Mouse (Mus musculus) neural tube, embryonic 15.5 days (tissue): ENCODE results near the gene Dgcr2. TPM values are rescaled to one million over a fixed set of nuclear protein-coding genes. Genes with fewer than 3 reads are reported as not detected.

ENCODE experiments used
- ATAC-seq: fragments of 200-750 bp; cut with Nextera tagmentation; 2 replicates; pipeline ENCODE4 v1.8.0; 2017; ENCODE audit warnings: mild to moderate bottlenecking, moderate TSS enrichment, moderate library complexity; ENCODE audit not compliant: low FRiP score
- H3K27ac ChIP-seq: fragments of 300-500 bp; sonication (generic); replicated peaks from 2 replicates; pipeline ENCODE4 v1.5.1; 2015; ENCODE audit warnings: mild to moderate bottlenecking, inconsistent platforms
- H3K27me3 ChIP-seq: fragments of 300-500 bp; sonication (generic); replicated peaks from 2 replicates; pipeline ENCODE4 v1.6.1; 2015; ENCODE audit warnings: inconsistent platforms
- H3K36me3 ChIP-seq: fragments of 300-500 bp; sonication (generic); 2 replicates; pipeline ENCODE4 v1.6.1; 2015; ENCODE audit warnings: inconsistent platforms
- H3K4me1 ChIP-seq: fragments of 300-500 bp; sonication (generic); 2 replicates; pipeline ENCODE4 v1.6.1; 2015; ENCODE audit warnings: inconsistent platforms
- H3K4me2 ChIP-seq: fragments of 300-500 bp; sonication (generic); 2 replicates; pipeline ENCODE4 v1.6.1; 2015; ENCODE audit warnings: inconsistent platforms, mild to moderate bottlenecking, moderate library complexity
- H3K4me3 ChIP-seq: fragments of 300-500 bp; sonication (generic); replicated peaks from 2 replicates; pipeline ENCODE4 v1.5.1; 2015; ENCODE audit warnings: mild to moderate bottlenecking, inconsistent platforms
- H3K9ac ChIP-seq: fragments of 300-500 bp; sonication (generic); replicated peaks from 2 replicates; pipeline ENCODE4 v1.6.1; 2015; ENCODE audit warnings: mild to moderate bottlenecking, inconsistent platforms
- H3K9me3 ChIP-seq: fragments of 300-500 bp; sonication (generic); replicated peaks from 2 replicates; pipeline ENCODE4 v1.6.1; 2016; ENCODE audit warnings: inconsistent platforms
- WGBS: fragments of 180-500 bp; shearing (Covaris S2); methylation state at CpG from one replicate; pipeline ENCODE4 v1.1.7; 2015; ENCODE audit warnings: mixed read lengths; 5-methylcytosine and 5-hydroxymethylcytosine counted together
- polyA plus RNA-seq: library from polyadenylated mRNA; unstranded; fragments of >200 nt; fragmentation: Nextera tagmentation; extraction: Ambion mirVana; gene quantifications from 2 replicates; pipeline ENCODE4 v1.2.1, GENCODE M21; 2015

Gene Dgcr2
- polyA plus RNA-seq, 1 experiment from 2014 or later = 99.0 TPM

GRCm38 (mm10) chr16:17929211-17929610 lies 30.8 kb upstream of the Dgcr2 start:
- H3K9ac ChIP-seq = no peak overlapping the region

GRCm38 (mm10) chr16:17928627-17929104 lies 30.3 kb upstream of the Dgcr2 start:
- peak; percentile 46 for ATAC-seq
- H3K27ac ChIP-seq = peak overlapping the region; percentile 89
- H3K9me3 ChIP-seq = no peaks in the 10 kb centered on the region
- H3K27me3 ChIP-seq = no peaks in the 10 kb centered on the region
- peak overlapping the region; percentile 89 for H3K4me3 ChIP-seq
- H3K4me1 ChIP-seq = peaks cover 36% of the 10 kb centered on the region
- peak overlapping the region; percentile 98 for H3K4me2 ChIP-seq
- H3K36me3 ChIP-seq = peaks cover 19% of the 10 kb centered on the region
- peak overlapping the region; percentile 85 for H3K9ac ChIP-seq
- under 1% methylated on average over 9 of the region's 9 CpGs for WGBS

More at GRCm38 (mm10) chr16:17929211-17929610, 30.8 kb upstream of the Dgcr2 start:
- H3K4me3 ChIP-seq = no peak overlapping the region
- H3K27me3 ChIP-seq = no peaks in the 10 kb centered on the region
- ATAC-seq = no peak
- WGBS = 12% methylated on average over 2 of the region's 2 CpGs
- H3K4me1 ChIP-seq = peaks cover 36% of the 10 kb centered on the region
- H3K27ac ChIP-seq = peak overlapping the region; percentile 89
- peaks cover 19% of the 10 kb centered on the region for H3K36me3 ChIP-seq
- no peaks in the 10 kb centered on the region for H3K9me3 ChIP-seq
- H3K4me2 ChIP-seq = peak overlapping the region; percentile 98

DNA sequence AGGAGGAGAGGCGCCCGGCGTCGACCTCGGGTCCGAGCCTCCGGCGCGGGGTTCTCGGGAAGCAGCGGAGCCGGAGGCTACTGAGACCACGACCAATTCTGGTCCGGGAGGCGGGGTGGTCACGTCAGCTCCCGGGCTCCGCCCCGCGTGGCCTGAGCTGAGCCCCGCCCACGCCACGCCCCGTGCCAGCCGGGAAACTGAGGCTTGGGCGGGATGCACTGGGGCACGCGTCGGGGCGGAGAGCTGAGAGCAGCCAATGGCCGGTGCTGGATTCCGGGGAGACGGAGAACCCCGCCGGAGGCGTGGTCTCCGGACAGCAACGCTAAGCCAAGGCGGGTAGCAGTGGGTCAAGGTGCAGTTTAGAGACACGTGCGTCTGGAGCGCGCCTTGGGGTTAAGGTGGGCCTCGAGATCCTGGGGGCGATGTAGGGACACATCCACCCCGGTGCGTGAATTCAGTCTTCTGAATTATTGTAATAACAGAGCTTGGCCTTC lies 29.8 kb upstream of the Dgcr2 start, which contains the start of gene Slc25a1:
TSS of gene Slc25a1 (minus strand) at position 133 of the 494 bp plus-strand sequence.
- peak within 1 kb of the TSS; percentile 89 for H3K4me3 ChIP-seq
- no peaks in the 10 kb centered on the region for H3K27me3 ChIP-seq
- H3K4me1 ChIP-seq = peaks cover 40% of the 10 kb centered on the region
- peak within 1 kb of the TSS; percentile 85 for H3K9ac ChIP-seq
- ATAC-seq = peak; percentile 88
- no peaks in the 10 kb centered on the region for H3K9me3 ChIP-seq
- WGBS = under 1% methylated on average over 47 of the region's 47 CpGs
- peaks cover 19% of the 10 kb centered on the region for H3K36me3 ChIP-seq
- H3K4me2 ChIP-seq = peak within 1 kb of the TSS; percentile 98
- peak within 1 kb of the TSS; percentile 89 for H3K27ac ChIP-seq

DNA sequence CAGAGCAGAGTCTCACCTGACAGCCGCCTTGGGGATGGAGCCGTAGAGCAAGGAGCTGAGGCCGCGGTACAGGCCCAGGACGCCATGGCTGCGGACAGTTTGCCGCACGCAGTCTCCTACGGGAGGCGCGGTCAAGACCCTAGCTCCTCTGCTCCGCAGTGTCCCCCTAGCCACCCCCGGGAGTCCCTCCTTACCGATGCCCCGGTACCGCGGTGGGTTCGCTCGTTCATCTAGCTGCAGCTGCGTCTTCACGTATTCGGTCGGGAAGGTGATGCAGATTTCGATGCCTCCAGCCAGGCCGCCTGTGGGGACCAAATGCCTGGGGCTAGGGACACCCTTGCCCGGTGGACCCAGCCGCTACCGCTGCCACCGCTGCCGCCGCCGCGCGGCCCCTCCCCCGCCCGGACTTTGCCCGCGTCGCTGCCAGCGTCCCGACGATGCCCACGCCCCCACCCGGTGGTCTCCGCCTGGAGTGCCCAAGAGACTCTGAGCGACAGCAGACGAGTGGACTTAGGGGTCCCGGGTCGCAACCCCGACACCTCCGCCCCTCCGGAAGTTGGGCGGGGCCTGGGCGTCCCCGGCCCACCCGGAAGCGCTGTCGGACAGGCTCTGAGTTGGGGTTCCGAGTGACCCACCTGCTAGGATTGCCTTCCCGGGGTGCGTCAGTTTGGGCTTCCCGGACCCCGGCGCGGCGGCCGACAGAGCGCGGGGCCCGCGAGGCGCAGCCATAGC lies 29.2 kb upstream of the Dgcr2 start:
- Histone ChIP-seq H3K4me2 (peak overlapping the region; percentile 98), H3K27ac (peak overlapping the region; percentile 89), H3K27me3 (no peaks in the 10 kb centered on the region), H3K4me1 (peaks cover 46% of the 10 kb centered on the region), H3K36me3 (peaks cover 19% of the 10 kb centered on the region), H3K4me3 (peak overlapping the region; percentile 89), H3K9ac (peak overlapping the region; percentile 85), H3K9me3 (no peaks in the 10 kb centered on the region)
- WGBS = under 1% methylated on average over 71 of the region's 72 CpGs
- ATAC-seq = peak; percentile 49

DNA sequence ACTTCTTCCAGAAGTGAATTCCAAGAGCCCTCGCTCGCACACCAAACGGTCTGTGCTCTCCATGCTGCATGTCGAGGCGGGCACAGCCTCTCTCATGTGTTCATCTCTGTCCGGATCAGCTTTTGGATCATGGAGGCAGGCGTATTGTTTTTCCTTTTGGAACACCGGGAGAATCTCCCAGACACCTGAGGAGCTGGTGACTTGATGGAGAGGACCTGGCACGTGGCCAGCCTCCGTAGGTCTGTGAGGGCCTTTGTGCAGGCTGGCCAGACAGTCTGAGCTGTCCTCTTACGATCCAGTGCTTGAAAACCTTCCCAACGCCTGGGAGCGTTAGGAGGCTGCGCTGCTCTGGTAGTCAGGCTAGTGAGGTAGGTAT lies 23.8 kb upstream of the Dgcr2 start:
- Histone ChIP-seq H3K27me3 (peaks cover 29% of the 10 kb centered on the region), H3K4me3 (peak overlapping the region; percentile 87), H3K36me3 (peaks cover 19% of the 10 kb centered on the region), H3K9me3 (no peaks in the 10 kb centered on the region), H3K9ac (peak overlapping the region; percentile 90), H3K27ac (peak overlapping the region; percentile 90), H3K4me1 (peaks cover 52% of the 10 kb centered on the region), H3K4me2 (peak overlapping the region; percentile 98)
- WGBS = 1% methylated on average over 14 of the region's 14 CpGs
- ATAC-seq = peak; percentile 32

- Histone ChIP-seq H3K27ac (peak overlapping the region; percentile 90), H3K4me2 (peak overlapping the region; percentile 98), H3K9ac (peak overlapping the region; percentile 90), H3K36me3 (peaks cover 19% of the 10 kb centered on the region), H3K4me3 (peak overlapping the region; percentile 87), H3K27me3 (peaks cover 34% of the 10 kb centered on the region), H3K9me3 (no peaks in the 10 kb centered on the region), H3K4me1 (peaks cover 46% of the 10 kb centered on the region)
- ATAC-seq = peak; percentile 93
- 2% methylated on average over 47 of the region's 47 CpGs for WGBS
Observed at GRCm38 (mm10) chr16:17921325-17922162, 23.2 kb upstream of the Dgcr2 start.

GRCm38 (mm10) chr16:17920586-17920985 lies 22.2 kb upstream of the Dgcr2 start:
- no peak overlapping the region for H3K27ac ChIP-seq
- H3K9me3 ChIP-seq = no peaks in the 10 kb centered on the region
- 11% methylated on average over 20 of the region's 20 CpGs for WGBS
- peak overlapping the region; percentile 36 for H3K9ac ChIP-seq
- peak overlapping the region; percentile 98 for H3K4me2 ChIP-seq
- peaks cover 13% of the 10 kb centered on the region for H3K36me3 ChIP-seq
- H3K27me3 ChIP-seq = peaks cover 44% of the 10 kb centered on the region
- H3K4me1 ChIP-seq = peaks cover 38% of the 10 kb centered on the region
- no peak overlapping the region for H3K4me3 ChIP-seq
- no peak for ATAC-seq

GRCm38 (mm10) chr16:17914307-17915249 lies 16.2 kb upstream of the Dgcr2 start, which contains the start of gene Gsc2:
Gene Gsc2 (minus strand): TSS chr16:17915059.
- Histone ChIP-seq H3K9me3 (no peaks in the 10 kb centered on the region), H3K27ac (no peak within 1 kb of the TSS), H3K36me3 (no peaks in the 10 kb centered on the region), H3K9ac (0 out of 2 replicates have a peak within 1 kb of the TSS, but pooled peaks have one; percentile 29), H3K4me1 (peaks cover 21% of the 10 kb centered on the region), H3K4me2 (peak within 1 kb of the TSS; percentile 56), H3K4me3 (peak within 1 kb of the TSS; percentile 30), H3K27me3 (peaks cover 71% of the 10 kb centered on the region)
- under 1% methylated on average over 94 of the region's 106 CpGs for WGBS
- ATAC-seq = no peak

DNA sequence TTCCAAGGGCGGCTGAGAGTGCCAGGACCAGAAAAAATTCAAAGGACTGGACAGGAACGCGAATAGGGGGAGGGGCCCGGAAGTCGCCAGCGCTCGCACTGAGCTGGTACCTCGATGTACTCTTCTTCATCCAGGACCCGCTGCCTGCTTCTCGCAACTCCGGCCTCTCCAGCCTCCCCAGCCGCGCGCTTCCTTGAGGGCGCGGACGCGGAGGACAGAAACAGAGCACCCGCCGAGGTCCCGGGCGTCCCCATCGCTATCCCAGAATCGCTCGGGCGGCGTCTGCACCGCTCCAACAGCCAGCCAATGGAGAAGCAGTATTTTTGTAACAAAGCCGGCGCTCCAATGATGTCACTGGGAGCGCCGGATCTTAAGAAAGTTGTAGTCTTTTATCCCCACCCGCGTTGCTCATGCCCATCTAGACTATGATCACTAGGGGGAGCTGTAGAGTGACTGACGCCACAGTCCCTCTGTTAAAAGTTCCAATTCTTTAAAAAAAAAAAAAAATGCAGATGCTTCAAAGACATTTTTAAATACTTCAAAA lies 12.8 kb upstream of the Dgcr2 start, which contains the start of gene Ess2:
TSS of gene Ess2 (minus strand) at position 297 of the 544 bp plus-strand sequence.
- Histone ChIP-seq H3K9ac (peak within 1 kb of the TSS; percentile 84), H3K9me3 (no peaks in the 10 kb centered on the region), H3K27me3 (peaks cover 45% of the 10 kb centered on the region), H3K4me1 (peaks cover 21% of the 10 kb centered on the region), H3K27ac (peak within 1 kb of the TSS; percentile 84), H3K4me2 (peak within 1 kb of the TSS; percentile 92), H3K36me3 (peaks cover 33% of the 10 kb centered on the region), H3K4me3 (peak within 1 kb of the TSS; percentile 90)
- ATAC-seq = peak; percentile 93
- under 1% methylated on average over 35 of the region's 35 CpGs for WGBS

DNA sequence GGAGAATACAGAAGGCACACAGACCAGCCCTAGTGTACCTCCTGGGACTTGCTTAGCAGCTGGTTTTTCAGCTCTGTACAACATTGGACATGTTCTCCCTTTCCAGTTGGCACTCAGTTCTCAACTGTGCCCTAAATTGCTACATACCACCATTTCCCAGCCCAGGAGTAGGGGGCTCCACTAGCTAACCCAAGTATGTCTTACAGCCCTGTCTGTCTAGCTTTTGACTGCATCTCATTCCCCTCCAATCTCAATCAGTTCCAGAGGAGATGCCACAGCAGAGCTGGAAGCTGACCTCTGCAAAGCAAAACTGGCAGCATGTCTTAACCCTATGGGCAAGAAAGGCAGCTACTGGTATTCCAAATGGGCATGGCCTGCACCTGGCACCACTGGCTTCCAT lies 2.3 kb downstream of the Dgcr2 start:
- peaks cover 27% of the 10 kb centered on the region for H3K36me3 ChIP-seq
- H3K27ac ChIP-seq = no peak overlapping the region
- no peaks in the 10 kb centered on the region for H3K27me3 ChIP-seq
- H3K4me1 ChIP-seq = peaks cover 11% of the 10 kb centered on the region
- no peak overlapping the region for H3K4me2 ChIP-seq
- no peaks in the 10 kb centered on the region for H3K9me3 ChIP-seq
- no peak overlapping the region for H3K9ac ChIP-seq
- no peak for ATAC-seq
- H3K4me3 ChIP-seq = no peak overlapping the region
